Mouse (Mus musculus): ENCODE measurements at regions not wholly inside any gene's neighbourhood (a gene's known extent, or its start where the extent isn't known, plus 50 kb on each side); places are given as distances from the start of the nearest gene placed in this dataset.

- H3K36me3 ChIP-seq (ENCODE audit: control insufficient read depth, insufficient read depth, low read length): no peaks in the 10 kb centered on the region
- H3K4me3 ChIP-seq (ENCODE audit: low read depth, low read length): no peak overlapping the region
- TF ChIP-seq POLR2A (IDR thresholded peaks at IDR 0.05; ENCODE audit: low read depth, low read length) (no peak), CTCF (IDR thresholded peaks at IDR 0.05; ENCODE audit: extremely low read depth, insufficient read length, insufficient replicate concordance, low read depth, low read length) (no peak)
- H3K27ac ChIP-seq (ENCODE audit: insufficient read depth, low read depth, low read length): no peak overlapping the region
- H3K4me1 ChIP-seq (ENCODE audit: control insufficient read depth, insufficient read depth, insufficient read length, low read length): no peaks in the 10 kb centered on the region
- 86% methylated on average over 4 of the region's 4 CpGs for WGBS
- H3K27me3 ChIP-seq (ENCODE audit: control insufficient read depth, insufficient read depth, low read length): no peaks in the 10 kb centered on the region
Observed at GRCm38 (mm10) chr6:103386591-103386990, 123.8 kb upstream of the Chl1 start.

GRCm38 (mm10) chr6:103405961-103406360 is 104.4 kb upstream of the Chl1 start:
- Histone ChIP-seq H3K27me3 (ENCODE audit: control insufficient read depth, insufficient read depth, low read length) (no peaks in the 10 kb centered on the region), H3K4me1 (ENCODE audit: control insufficient read depth, insufficient read depth, insufficient read length, low read length) (no peaks in the 10 kb centered on the region)

GRCm38 (mm10) chr6:103414888-103415287 is 95.5 kb upstream of the Chl1 start:
- no peak overlapping the region for H3K4me3 ChIP-seq (ENCODE audit: low read depth, low read length)
- no peaks in the 10 kb centered on the region for H3K27me3 ChIP-seq (ENCODE audit: control insufficient read depth, insufficient read depth, low read length)
- H3K36me3 ChIP-seq (ENCODE audit: control insufficient read depth, insufficient read depth, low read length): no peaks in the 10 kb centered on the region
- H3K27ac ChIP-seq (ENCODE audit: insufficient read depth, low read depth, low read length): no peak overlapping the region
- no peak for TF ChIP-seq POLR2A (IDR thresholded peaks at IDR 0.05; ENCODE audit: low read depth, low read length)
- TF ChIP-seq CTCF (IDR thresholded peaks at IDR 0.05; ENCODE audit: extremely low read depth, insufficient read length, insufficient replicate concordance, low read depth, low read length): no peak
- WGBS: 76% methylated on average over 2 of the region's 2 CpGs
- H3K4me1 ChIP-seq (ENCODE audit: control insufficient read depth, insufficient read depth, insufficient read length, low read length): no peaks in the 10 kb centered on the region

More at GRCm38 (mm10) chr6:103405961-103406360, 104.4 kb upstream of the Chl1 start:
- Histone ChIP-seq H3K4me3 (ENCODE audit: low read depth, low read length) (no peak overlapping the region), H3K36me3 (ENCODE audit: control insufficient read depth, insufficient read depth, low read length) (no peaks in the 10 kb centered on the region), H3K27ac (ENCODE audit: insufficient read depth, low read depth, low read length) (no peak overlapping the region)
- no peak for TF ChIP-seq CTCF (IDR thresholded peaks at IDR 0.05; ENCODE audit: extremely low read depth, insufficient read length, insufficient replicate concordance, low read depth, low read length)
- TF ChIP-seq POLR2A (IDR thresholded peaks at IDR 0.05; ENCODE audit: low read depth, low read length): no peak

GRCm38 (mm10) chr6:103421013-103421933 is 89.1 kb upstream of the Chl1 start:
- 57% methylated on average over 1 of the region's 1 CpGs for WGBS
- Histone ChIP-seq H3K36me3 (ENCODE audit: control insufficient read depth, insufficient read depth, low read length) (no peaks in the 10 kb centered on the region), H3K4me3 (ENCODE audit: low read depth, low read length) (no peak overlapping the region), H3K27ac (ENCODE audit: insufficient read depth, low read depth, low read length) (no peak overlapping the region), H3K27me3 (ENCODE audit: control insufficient read depth, insufficient read depth, low read length) (no peaks in the 10 kb centered on the region), H3K4me1 (ENCODE audit: control insufficient read depth, insufficient read depth, insufficient read length, low read length) (no peaks in the 10 kb centered on the region)
- no peak for TF ChIP-seq POLR2A (IDR thresholded peaks at IDR 0.05; ENCODE audit: low read depth, low read length)
- no peak for TF ChIP-seq CTCF (IDR thresholded peaks at IDR 0.05; ENCODE audit: extremely low read depth, insufficient read length, insufficient replicate concordance, low read depth, low read length)

- TF ChIP-seq CTCF (IDR thresholded peaks at IDR 0.05; ENCODE audit: extremely low read depth, insufficient read length, insufficient replicate concordance, low read depth, low read length): no peak
- TF ChIP-seq POLR2A (IDR thresholded peaks at IDR 0.05; ENCODE audit: low read depth, low read length): no peak
- H3K27me3 ChIP-seq (ENCODE audit: control insufficient read depth, insufficient read depth, low read length): no peaks in the 10 kb centered on the region
- no peaks in the 10 kb centered on the region for H3K36me3 ChIP-seq (ENCODE audit: control insufficient read depth, insufficient read depth, low read length)
- H3K4me3 ChIP-seq (ENCODE audit: low read depth, low read length): no peak overlapping the region
- 68% methylated on average over 5 of the region's 5 CpGs for WGBS
- no peaks in the 10 kb centered on the region for H3K4me1 ChIP-seq (ENCODE audit: control insufficient read depth, insufficient read depth, insufficient read length, low read length)
- H3K27ac ChIP-seq (ENCODE audit: insufficient read depth, low read depth, low read length): no peak overlapping the region
Observed at GRCm38 (mm10) chr6:103430933-103431594, 79.3 kb upstream of the Chl1 start.

- Histone ChIP-seq H3K4me3 (ENCODE audit: low read depth, low read length) (no peak overlapping the region), H3K27ac (ENCODE audit: insufficient read depth, low read depth, low read length) (no peak overlapping the region), H3K36me3 (ENCODE audit: control insufficient read depth, insufficient read depth, low read length) (no peaks in the 10 kb centered on the region), H3K27me3 (ENCODE audit: control insufficient read depth, insufficient read depth, low read length) (no peaks in the 10 kb centered on the region), H3K4me1 (ENCODE audit: control insufficient read depth, insufficient read depth, insufficient read length, low read length) (no peaks in the 10 kb centered on the region)
- WGBS: 74% methylated on average over 5 of the region's 5 CpGs
- TF ChIP-seq POLR2A (IDR thresholded peaks at IDR 0.05; ENCODE audit: low read depth, low read length) (no peak), CTCF (IDR thresholded peaks at IDR 0.05; ENCODE audit: extremely low read depth, insufficient read length, insufficient replicate concordance, low read depth, low read length) (no peak)
Observed at GRCm38 (mm10) chr6:103431595-103431957, 78.8 kb upstream of the Chl1 start.
